Mouse (Mus musculus) CH12F3 (cell line): ENCODE data around the gene Sipa1l1.

Source experiments
- in situ Hi-C: fragments of 300-500 bp; cut with MboI; formaldehyde crosslinking; loops from 2 replicates; pipeline ENCODE4 v1.14.3; 2020; ENCODE audit warnings: low sequenced_read_pairs

The Sipa1l1 gene

GRCm38 (mm10) chr12:82208046-82208445 is 38.9 kb downstream of the Sipa1l1 start:
- in situ Hi-C loops = no loop called here

DNA sequence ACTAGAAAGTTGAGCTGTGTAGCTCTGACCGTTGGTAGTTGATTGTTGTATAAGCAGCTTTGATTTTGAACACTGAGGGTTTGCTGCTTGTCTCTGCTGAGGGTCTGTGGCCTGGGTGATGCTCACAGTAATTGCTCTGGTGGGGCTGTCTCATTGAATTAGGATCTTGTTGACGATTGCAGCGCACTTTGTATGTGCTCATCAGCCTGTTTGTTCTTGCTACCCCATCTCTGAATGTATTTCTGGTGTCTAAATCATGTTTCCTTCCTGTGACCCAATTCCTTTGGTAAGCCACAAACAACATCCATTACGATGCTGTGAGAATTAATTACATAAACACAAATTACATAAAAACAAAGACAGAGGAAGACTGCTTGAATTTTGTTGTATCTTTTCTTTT is 39.5 kb downstream of the Sipa1l1 start:
- in situ Hi-C loops = no loop called here

GRCm38 (mm10) chr12:82209753-82210152 is 40.6 kb downstream of the Sipa1l1 start:
- in situ Hi-C loops = no loop called here

- in situ Hi-C loops = no loop called here
Observed at GRCm38 (mm10) chr12:82213056-82213455, 43.9 kb downstream of the Sipa1l1 start.

DNA sequence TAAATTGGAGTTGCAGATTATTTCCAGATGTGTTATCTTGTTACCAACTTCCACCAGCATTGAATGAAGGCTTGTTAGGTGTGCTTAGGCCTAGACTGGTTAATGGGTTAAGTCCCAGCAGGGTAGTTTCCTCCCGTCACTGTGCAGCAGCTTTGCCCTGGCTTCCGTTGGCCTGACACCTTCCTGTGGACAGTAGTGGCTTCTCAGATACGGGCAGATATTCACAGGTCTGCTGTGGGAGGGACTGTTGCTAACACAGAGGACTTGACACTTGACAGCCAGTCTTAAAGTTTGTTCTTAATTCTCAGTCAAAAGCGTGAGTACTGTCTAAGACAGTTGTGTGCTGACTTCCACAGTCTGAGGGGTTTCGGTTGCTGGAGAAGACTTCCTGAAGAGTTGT is 45.8 kb downstream of the Sipa1l1 start:
- in situ Hi-C loops = no loop called here

GRCm38 (mm10) chr12:82216801-82217553 is 47.9 kb downstream of the Sipa1l1 start:
- in situ Hi-C loops = no loop called here

GRCm38 (mm10) chr12:82218201-82218600 is 49.1 kb downstream of the Sipa1l1 start:
- in situ Hi-C loops = no loop called here

- in situ Hi-C loops = no loop called here
Observed at GRCm38 (mm10) chr12:82220367-82221089, 51.4 kb downstream of the Sipa1l1 start.

GRCm38 (mm10) chr12:82223126-82223815 is 54.2 kb downstream of the Sipa1l1 start:
- in situ Hi-C loops = no loop called here

GRCm38 (mm10) chr12:82224848-82225247 is 55.7 kb downstream of the Sipa1l1 start:
- in situ Hi-C loops = no loop called here

- in situ Hi-C loops = no loop called here
Observed at GRCm38 (mm10) chr12:82225278-82225677, 56.2 kb downstream of the Sipa1l1 start.

DNA sequence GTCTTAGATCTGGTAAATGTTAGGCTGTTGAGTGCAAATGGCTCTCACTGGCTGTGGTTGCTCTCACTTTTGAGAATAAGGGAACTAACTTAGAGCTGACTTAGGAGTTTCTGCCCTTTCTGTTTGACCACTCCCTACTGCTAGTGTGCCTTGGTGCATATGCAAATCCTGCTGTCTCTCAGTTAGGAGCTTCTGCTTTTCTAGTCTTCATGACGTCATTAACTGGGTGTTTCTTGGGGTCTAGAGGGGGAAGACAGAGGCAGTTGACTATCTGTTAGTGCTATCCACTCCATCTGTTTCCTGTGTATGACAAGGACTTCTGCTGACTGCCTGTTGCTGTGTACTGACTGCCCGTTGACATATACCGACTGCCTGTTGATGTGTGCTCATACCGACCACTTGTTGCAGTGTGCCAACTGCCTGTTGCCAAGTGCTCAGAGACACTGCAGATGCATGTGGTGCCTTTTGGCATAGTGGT is 56.7 kb downstream of the Sipa1l1 start:
- in situ Hi-C loops = no loop called here

DNA sequence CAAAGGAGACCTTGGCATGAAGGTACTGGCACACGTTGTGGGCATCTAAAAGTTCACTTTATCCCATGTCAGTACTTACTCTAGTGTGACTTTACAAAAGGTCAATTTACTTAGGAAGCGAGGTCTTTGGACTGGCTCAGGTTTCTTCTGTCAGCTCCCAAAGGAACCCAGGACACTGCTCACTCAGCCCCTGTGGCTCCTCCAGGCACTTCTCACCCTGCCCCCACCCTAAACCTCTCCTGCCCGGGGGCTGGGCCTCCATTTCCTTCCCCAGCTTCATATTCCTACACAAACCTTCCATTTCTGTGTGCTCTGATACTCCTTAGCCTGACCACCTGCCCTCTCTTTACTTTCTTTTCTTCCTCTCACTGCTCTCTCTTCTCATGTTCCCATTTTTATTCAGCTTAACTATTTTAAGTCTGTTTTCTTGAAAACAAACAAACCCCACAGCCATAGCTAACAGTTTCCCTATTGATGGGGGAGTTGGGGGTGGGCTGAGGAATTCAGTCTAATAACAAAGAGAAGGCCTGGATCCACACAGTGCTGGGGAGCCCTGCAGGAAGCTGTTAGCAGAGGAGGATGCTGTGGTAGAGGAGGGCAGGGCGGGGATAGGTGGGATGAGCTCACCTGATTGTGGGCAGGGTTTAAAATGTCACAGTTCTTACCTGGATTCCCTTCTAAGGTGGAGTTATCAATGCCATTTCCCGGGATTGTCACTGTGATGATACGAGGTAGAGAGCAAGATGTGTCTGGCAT is 57.4 kb downstream of the Sipa1l1 start:
- in situ Hi-C loops = no loop called here

GRCm38 (mm10) chr12:82230127-82230526 is 61.0 kb downstream of the Sipa1l1 start:
- in situ Hi-C loops = no loop called here

DNA sequence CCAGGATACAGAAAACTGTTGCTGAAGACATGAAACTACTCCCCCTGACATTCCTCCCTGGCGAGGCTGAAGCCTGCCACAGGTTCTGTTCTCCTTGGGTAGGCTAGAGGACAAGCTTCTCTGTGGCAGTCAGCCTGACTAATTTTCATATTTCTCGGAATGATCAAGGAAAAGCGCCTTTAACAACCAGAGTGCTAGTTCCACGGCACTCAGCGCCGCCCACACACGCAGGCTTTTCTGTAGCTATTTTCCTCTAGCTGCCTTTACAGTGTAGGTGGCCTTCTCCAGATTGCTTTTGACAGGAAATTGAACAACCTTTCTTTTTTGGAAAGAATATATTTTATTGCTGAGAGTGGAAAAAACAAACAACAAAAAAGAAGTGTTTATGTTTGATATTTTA is 62.1 kb downstream of the Sipa1l1 start:
- in situ Hi-C loops = no loop called here

- in situ Hi-C loops = no loop called here
Observed at GRCm38 (mm10) chr12:82233177-82233576, 64.1 kb downstream of the Sipa1l1 start.

- in situ Hi-C loops = loop anchor here (5.0 kb wide), 1 partner anchor 52 kb away; no protein-coding TSS in a partner anchor
Observed at GRCm38 (mm10) chr12:82234463-82235223, 65.5 kb downstream of the Sipa1l1 start.

DNA sequence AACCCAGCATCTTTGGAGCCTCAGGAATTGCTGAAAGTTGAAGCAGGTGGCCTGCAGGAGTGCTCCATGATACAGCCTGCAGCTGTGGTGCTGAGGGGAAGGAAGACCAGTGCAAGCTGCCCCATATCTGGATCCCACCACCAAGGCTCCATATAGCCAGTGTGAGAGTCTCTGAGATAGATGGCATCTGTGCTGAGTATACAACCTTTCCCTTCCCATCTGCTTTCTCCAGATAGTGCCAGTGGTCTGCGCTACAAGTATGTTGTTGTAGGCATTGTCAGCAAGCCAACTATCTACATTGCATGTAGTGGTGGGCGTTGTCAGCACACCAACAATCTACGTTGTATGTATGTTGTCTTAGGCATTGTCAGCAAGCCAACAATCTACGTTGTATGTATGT is 68.0 kb downstream of the Sipa1l1 start:
- in situ Hi-C loops = loop anchor here (5.0 kb wide), 1 partner anchor 55 kb away; no protein-coding TSS in a partner anchor

- in situ Hi-C loops = loop anchor here (5.0 kb wide), 1 partner anchor 56 kb away; no protein-coding TSS in a partner anchor
Observed at GRCm38 (mm10) chr12:82237946-82238345, 68.8 kb downstream of the Sipa1l1 start.

DNA sequence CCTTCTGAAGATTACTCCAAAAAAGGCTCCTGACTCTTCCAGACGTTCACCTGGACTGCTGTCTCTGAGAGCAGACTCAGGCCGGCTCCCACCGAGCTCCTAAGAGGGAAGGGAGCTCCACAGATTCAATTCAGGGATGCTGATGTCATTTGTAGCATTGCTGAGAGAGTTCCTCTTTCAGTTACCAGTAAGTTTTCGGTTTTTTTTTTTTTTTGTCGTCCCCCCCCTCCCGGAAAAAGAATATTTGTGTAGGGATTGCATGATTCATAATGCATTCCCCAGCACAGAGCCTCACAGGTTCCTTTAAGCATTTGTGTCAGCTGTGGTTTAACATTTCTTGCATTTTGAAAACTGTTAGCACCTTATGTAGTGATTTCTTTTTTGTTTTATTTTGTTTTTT is 71.6 kb downstream of the Sipa1l1 start:
- in situ Hi-C loops = no loop called here
